Mouse (Mus musculus) heart, embryonic 16.5 days (tissue): ENCODE data around the gene Adamts14. TPM values are rescaled to one million over a fixed set of nuclear protein-coding genes. Genes with fewer than 3 reads are reported as not detected.

Source experiments
- ATAC-seq: fragments of 200-750 bp; cut with Nextera tagmentation; replicated peaks from 2 replicates; pipeline ENCODE4 v1.8.0; 2017; ENCODE audit warnings: moderate number of reproducible peaks; ENCODE audit not compliant: insufficient read depth, low FRiP score; ENCODE audit errors: extremely low read depth
- H3K27ac ChIP-seq: fragments of 300-500 bp; sonication (generic); 2 replicates; pipeline ENCODE4 v1.5.1; 2014; ENCODE audit warnings: mild to moderate bottlenecking, low read length, control low read depth, moderate library complexity
- H3K27me3 ChIP-seq: fragments of 300-500 bp; sonication (generic); 2 replicates; pipeline ENCODE4 v1.6.1; 2014; ENCODE audit warnings: low read length, mixed read lengths; ENCODE audit not compliant: control insufficient read depth, insufficient read depth
- H3K36me3 ChIP-seq: fragments of 300-500 bp; sonication (generic); 2 replicates; pipeline ENCODE4 v1.6.1; 2014; ENCODE audit not compliant: control insufficient read depth, insufficient read depth
- H3K4me1 ChIP-seq: fragments of 300-500 bp; sonication (generic); 2 replicates; pipeline ENCODE4 v1.6.1; 2014; ENCODE audit warnings: low read length, mixed read lengths; ENCODE audit not compliant: control insufficient read depth, insufficient read depth
- H3K4me2 ChIP-seq: fragments of 300-500 bp; sonication (generic); 2 replicates; pipeline ENCODE4 v1.6.1; 2014; ENCODE audit warnings: low read depth, mild to moderate bottlenecking, control low read depth, low read length
- H3K4me3 ChIP-seq: fragments of 300-500 bp; sonication (generic); 2 replicates; pipeline ENCODE4 v1.5.1; 2014; ENCODE audit warnings: mild to moderate bottlenecking, control low read depth, low read length
- H3K9ac ChIP-seq: fragments of 300-500 bp; sonication (generic); 2 replicates; pipeline ENCODE4 v1.6.1; 2014; ENCODE audit warnings: low read length, control low read depth
- H3K9me3 ChIP-seq: fragments of 300-500 bp; sonication (generic); replicated peaks from 2 replicates; pipeline ENCODE4 v1.6.1; 2016; ENCODE audit warnings: low read length; ENCODE audit not compliant: control insufficient read depth
- WGBS: fragments of 180-500 bp; shearing (Covaris S2); extraction: QIAGEN DNeasy Blood & Tissue Kit; methylation state at CpG from one replicate; pipeline ENCODE4 v1.1.7; 2014; 5-methylcytosine and 5-hydroxymethylcytosine counted together
- polyA plus RNA-seq: library from polyadenylated mRNA; unstranded; fragments of >200 nt; fragmentation: Nextera tagmentation; extraction: Ambion mirVana; gene quantifications from 2 replicates; pipeline ENCODE4 v1.2.1, GENCODE M21; 2015

The Adamts14 gene
- polyA plus RNA-seq, 1 experiment from 2014 or later, result 1.8 TPM

DNA sequence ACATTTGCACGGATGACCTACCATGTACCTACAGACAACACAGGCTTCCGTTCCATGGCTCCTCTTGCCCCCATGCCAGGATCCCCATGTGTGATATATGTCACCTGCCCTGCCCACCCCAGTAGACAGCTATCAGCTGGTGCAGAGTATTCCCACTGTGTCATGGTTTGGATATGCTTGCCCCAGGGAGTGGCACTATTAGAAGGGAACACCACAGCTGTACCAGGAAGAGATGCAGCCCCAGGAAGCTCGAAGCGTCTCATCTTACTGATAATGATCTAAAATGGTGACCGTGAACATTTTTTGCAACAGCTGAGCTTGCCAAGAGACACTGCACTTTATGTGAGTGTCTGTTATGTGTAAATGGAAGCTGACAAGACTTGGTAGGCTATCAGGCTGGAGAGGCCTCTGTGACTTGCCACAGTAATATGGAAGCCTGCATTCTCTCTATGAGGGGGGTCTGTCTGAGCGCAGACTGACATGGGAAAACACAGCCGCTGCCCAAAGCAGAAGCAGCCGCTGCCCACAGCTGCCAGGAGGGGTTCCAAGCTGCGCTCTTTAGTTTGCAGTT is 65.0 kb downstream of the Adamts14 start:
- Histone ChIP-seq H3K4me3 (no peak overlapping the region), H3K4me2 (no peak overlapping the region), H3K27ac (no peak overlapping the region), H3K4me1 (0 out of 2 replicates have a peak, but pooled peaks cover 4% of the 10 kb centered on the region), H3K36me3 (no peaks in the 10 kb centered on the region), H3K9me3 (no peaks in the 10 kb centered on the region), H3K27me3 (0 out of 2 replicates have a peak, but pooled peaks cover 5% of the 10 kb centered on the region), H3K9ac (no peak overlapping the region)
- WGBS, result 68% methylated on average over 9 of the region's 9 CpGs
- ATAC-seq, result no peak

DNA sequence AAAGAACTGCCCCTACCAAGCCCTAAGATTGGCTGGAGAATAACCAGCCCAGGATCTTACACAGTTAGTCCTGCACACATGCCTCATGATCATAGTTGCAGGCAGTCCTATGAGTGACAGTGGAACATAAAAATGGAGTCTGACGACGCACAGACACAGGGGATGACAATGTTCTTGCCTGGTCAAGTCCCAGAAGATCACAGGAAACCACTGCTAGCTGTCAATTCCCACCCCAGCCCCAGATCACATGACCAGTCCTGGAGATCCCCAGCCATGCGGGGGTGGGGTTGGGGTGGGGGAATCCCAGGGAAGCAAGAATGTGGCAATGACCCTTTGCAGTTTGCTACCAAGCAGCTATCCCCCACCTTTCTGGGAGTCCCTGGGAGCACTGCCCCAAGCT is 69.3 kb downstream of the Adamts14 start:
- no peak for ATAC-seq

DNA sequence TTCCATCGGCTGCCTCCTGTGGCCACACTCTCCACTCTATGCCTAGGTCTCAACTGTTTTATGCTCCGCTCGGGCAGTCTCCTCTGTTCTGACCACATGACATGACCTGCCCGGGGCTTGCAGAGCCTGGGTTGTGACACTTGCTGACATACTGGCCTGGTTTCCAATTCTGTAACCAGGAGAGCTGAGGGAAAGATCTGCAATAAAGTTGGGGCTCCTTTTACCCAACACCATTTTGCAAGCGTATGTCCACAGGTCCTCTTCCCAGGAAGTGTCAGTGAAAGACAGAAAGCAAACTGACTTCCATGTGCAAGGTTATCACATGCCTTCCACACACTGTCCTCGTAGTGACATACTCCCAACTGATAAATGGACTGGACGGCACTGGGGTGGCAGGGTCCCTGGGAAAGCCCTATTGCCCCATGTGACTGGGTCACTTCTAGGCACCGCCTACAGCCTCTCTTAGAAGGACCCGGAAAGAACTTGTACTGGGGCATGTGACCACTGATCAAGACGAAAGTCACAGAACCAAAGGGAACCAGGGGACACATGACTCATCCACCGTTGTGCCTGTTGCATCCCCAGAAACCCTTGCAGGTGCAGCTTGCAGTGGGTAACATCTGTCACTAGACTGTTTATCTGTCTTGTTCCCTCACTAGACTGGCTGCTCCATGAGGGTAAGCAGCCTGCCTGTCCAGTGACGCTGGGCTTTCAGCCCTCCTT is 71.5 kb downstream of the Adamts14 start:
- H3K36me3 ChIP-seq, result no peaks in the 10 kb centered on the region
- 59% methylated on average over 12 of the region's 12 CpGs for whole genome bisulfite sequencing
- ATAC-seq, result no peak

More for the DNA sequence above, 69.3 kb downstream of the Adamts14 start:
- Histone ChIP-seq H3K27me3 (no peaks in the 10 kb centered on the region), H3K4me1 (peaks cover 4% of the 10 kb centered on the region; the same call in 1 of the 2 replicates), H3K9me3 (no peaks in the 10 kb centered on the region), H3K4me2 (no peak overlapping the region), H3K9ac (no peak overlapping the region), H3K27ac (no peak overlapping the region), H3K36me3 (no peaks in the 10 kb centered on the region), H3K4me3 (no peak overlapping the region)
- 50% methylated on average over 3 of the region's 3 CpGs for WGBS

DNA sequence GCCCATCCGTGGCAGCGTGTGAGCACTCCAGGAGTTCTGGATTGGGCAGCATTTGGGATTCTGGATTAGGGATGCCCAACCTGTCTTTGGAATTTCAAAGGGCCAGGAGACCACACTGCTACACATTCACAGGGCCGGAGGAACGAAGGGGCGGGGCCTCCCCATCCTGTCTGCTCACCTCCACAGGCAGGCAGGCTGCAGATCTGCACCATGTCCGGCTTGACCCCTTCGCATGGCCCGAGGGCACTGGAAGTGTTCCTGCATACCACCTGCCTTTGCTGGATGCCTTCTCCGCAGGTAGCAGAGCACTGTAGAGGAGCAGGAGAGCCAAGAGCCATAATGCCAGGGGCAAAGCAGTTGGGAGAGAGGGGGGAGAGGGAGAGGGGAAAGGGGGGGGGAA is 72.2 kb downstream of the Adamts14 start:
- H3K4me3 ChIP-seq, result no peak overlapping the region
- no peak overlapping the region for H3K4me2 ChIP-seq
- no peaks in the 10 kb centered on the region for H3K9me3 ChIP-seq
- no peak overlapping the region for H3K27ac ChIP-seq
- 72% methylated on average over 9 of the region's 9 CpGs for WGBS
- H3K9ac ChIP-seq, result no peak overlapping the region
- no peaks in the 10 kb centered on the region for H3K36me3 ChIP-seq
- no peak for ATAC-seq
- no peaks in the 10 kb centered on the region for H3K27me3 ChIP-seq
- H3K4me1 ChIP-seq, result no peaks in the 10 kb centered on the region; the same call in 1 of the 2 replicates

More for the DNA sequence above, 71.5 kb downstream of the Adamts14 start:
- Histone ChIP-seq H3K9ac (no peak overlapping the region), H3K4me3 (no peak overlapping the region), H3K27ac (no peak overlapping the region), H3K4me1 (no peaks in the 10 kb centered on the region; the same call in 1 of the 2 replicates), H3K4me2 (no peak overlapping the region), H3K27me3 (no peaks in the 10 kb centered on the region), H3K9me3 (no peaks in the 10 kb centered on the region)

DNA sequence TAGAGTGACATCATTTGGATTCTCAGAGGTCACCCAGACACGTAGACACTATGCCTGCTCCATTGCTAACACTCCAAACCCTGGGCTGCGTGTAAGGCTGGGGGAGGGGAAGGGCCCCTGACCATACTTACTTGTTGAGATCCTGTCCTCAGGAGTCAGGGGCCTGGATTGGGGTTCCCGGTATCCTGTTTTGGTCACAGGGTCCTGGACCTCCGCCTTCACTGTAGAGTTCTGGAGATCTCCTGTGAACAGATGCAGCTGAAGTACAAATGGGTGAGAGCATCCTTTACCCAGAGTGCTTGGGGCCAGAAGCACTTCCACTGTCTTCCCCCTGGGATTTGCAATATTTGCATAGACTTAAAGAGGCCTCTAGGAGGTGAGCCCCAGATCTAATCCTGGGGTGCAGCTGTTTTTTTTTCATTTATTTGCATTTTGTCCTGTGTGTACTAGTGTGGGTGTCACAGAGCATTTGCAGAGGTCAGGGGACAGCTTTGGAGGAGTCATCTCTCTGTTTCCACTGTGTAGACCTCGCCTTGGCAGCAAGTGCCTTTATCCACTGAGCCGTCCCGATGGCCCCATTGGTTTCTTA is 72.9 kb downstream of the Adamts14 start:
- Histone ChIP-seq H3K9me3 (no peaks in the 10 kb centered on the region), H3K9ac (no peak overlapping the region), H3K36me3 (no peaks in the 10 kb centered on the region), H3K27me3 (no peaks in the 10 kb centered on the region), H3K4me2 (no peak overlapping the region), H3K27ac (no peak overlapping the region), H3K4me1 (no peaks in the 10 kb centered on the region; the same call in 1 of the 2 replicates), H3K4me3 (no peak overlapping the region)
- no peak for ATAC-seq
- WGBS, result 83% methylated on average over 7 of the region's 7 CpGs

DNA sequence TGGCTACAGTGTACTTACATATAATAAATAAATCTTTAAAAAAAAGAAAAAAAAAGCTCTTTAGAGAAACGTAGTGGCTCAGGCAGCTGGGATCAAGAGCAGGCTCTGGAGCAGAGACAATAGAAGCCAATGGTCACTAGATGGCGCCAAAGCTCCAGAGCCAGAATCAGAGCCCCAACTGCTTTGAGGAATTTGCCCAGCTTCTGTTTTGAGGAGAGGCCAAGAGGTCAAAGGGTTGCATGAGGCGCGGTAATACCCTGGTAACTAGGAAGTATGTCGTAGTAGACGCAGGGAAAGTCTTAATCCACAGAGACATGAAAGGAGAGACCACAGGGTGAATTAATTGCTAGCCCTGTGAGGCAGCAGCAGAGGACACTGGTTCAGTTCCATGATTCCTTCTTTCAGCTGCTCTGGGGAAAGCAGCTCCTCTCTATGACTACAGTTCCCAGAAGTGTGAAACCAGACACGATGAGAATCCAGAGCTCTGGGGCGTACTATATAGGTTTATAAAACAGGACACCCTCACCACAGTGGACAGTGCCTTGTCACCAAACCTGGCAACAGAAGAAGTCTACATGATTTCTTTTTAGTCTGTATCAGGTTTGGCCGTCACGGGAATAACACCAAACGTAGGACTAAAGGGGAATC is 73.5 kb downstream of the Adamts14 start:
- Histone ChIP-seq H3K4me3 (no peak overlapping the region), H3K27ac (no peak overlapping the region), H3K36me3 (no peaks in the 10 kb centered on the region), H3K27me3 (no peaks in the 10 kb centered on the region), H3K9ac (no peak overlapping the region), H3K4me2 (no peak overlapping the region), H3K4me1 (no peaks in the 10 kb centered on the region; the same call in 1 of the 2 replicates), H3K9me3 (no peaks in the 10 kb centered on the region)
- WGBS, result 29% methylated on average over 11 of the region's 11 CpGs
- no peak for ATAC-seq

DNA sequence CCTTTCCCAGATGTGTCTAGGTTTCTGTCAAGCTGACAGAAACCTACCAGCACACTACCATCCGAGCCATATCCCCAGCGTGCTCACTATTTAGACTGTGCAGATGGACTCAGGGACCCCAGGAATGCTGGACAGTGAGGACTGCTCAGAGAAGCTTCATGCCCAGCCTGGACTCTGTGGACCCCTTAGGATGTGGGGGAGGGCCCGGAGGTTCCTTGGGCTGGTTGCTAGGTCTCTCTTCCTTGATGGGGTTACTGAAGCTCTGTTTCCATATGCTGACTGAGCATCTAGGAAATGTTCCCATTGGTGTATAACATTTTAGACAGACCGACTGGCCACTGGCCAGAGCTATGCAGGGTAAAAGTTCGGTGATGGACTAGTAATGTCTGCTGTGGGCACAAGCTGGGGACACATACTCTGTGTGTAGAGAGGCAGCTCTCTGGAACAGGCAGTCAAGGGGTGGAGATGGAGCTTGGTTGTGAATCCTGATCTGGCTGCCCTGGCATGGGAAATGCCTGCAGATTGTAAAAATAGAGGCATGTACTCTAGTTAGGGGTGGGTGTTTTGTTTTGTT is 77.4 kb downstream of the Adamts14 start:
- H3K4me3 ChIP-seq, result no peak overlapping the region
- no peak overlapping the region for H3K4me2 ChIP-seq
- H3K27me3 ChIP-seq, result no peaks in the 10 kb centered on the region
- H3K9me3 ChIP-seq, result no peaks in the 10 kb centered on the region
- WGBS, result 73% methylated on average over 5 of the region's 5 CpGs
- H3K27ac ChIP-seq, result no peak overlapping the region
- no peak overlapping the region for H3K9ac ChIP-seq
- ATAC-seq, result no peak
- H3K4me1 ChIP-seq, result no peaks in the 10 kb centered on the region; the same call in 1 of the 2 replicates
- no peaks in the 10 kb centered on the region for H3K36me3 ChIP-seq

DNA sequence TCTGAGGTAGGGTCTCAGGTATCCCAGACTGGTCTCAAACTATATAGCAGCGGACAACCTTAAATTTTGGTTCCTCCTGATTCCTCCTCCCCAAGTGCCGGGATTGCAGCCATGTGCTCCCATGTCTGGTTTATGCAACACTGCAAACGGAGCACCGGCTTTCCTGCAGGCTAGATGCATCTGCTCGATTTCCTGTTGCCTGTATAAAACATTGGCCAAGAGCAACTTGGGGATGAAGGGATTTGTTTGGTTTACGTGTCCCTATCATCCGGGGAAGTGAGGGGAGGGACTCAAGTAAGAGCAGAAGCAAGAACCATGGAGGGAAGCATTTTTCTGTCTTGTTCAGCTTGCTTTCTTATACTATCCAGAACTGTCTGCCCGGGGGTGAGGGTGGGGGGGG is 78.0 kb downstream of the Adamts14 start:
- Histone ChIP-seq H3K9me3 (no peaks in the 10 kb centered on the region), H3K4me2 (no peak overlapping the region), H3K9ac (no peak overlapping the region), H3K27me3 (no peaks in the 10 kb centered on the region), H3K27ac (no peak overlapping the region), H3K36me3 (no peaks in the 10 kb centered on the region), H3K4me3 (no peak overlapping the region), H3K4me1 (no peaks in the 10 kb centered on the region; the same call in 1 of the 2 replicates)
- WGBS, result 58% methylated on average over 8 of the region's 8 CpGs
- ATAC-seq, result peak; percentile 38; the same call in 1 of the 2 replicates
